Mouse (Mus musculus) E14TG2a.4 (cell line): Measurements from ENCODE around the gene Srrm1.

ENCODE experiments used
- CTCF ChIP-seq: conservative IDR thresholded peaks from 2 replicates; pipeline ENCODE4 v1.5.1; 2014; ENCODE audit warnings: low read length
- POU5F1 ChIP-seq: IDR thresholded peaks from 2 replicates; pipeline ENCODE4 v1.6.1; 2014; ENCODE audit warnings: low read length, borderline replicate concordance

- TF ChIP-seq CTCF (no peak), POU5F1 (no peak)
These were observed 43.4 kb downstream of the Srrm1 start for GRCm38 (mm10) chr4:135309726-135310125.
